Mouse (Mus musculus): Measurements from ENCODE around the gene Gm20388. TPM values are rescaled to one million over a fixed set of nuclear protein-coding genes. Genes with fewer than 3 reads are reported as not detected.

The Gm20388 gene
- polyA plus RNA-seq, 1 experiment: 0.36 TPM

DNA sequence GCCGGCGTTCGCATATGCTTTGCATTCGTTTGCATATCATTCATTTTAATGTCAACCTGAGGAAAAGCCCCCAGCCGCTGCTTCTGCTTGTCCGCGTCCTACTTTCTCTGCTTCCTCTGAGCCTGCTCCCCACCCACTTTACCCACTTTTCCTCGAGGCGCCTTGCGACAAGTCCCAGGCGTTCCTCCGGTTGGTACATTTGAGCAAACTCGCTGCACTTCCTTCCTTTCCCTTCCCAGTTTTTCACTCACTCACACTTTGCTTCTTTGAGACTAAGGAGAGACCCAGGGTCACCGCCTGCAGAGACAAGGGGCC, 2768.2 kb downstream of the Gm20388 start:
- Histone ChIP-seq H3K36me3 (ENCODE audit: control insufficient read depth) (peaks cover 27% of the 10 kb centered on the region), H3K27me3 (ENCODE audit: control insufficient read depth) (peaks cover 76% of the 10 kb centered on the region), H3K9me3 (ENCODE audit: control insufficient read depth, low read length) (no peaks in the 10 kb centered on the region), H3K4me1 (ENCODE audit: control insufficient read depth) (peaks cover 88% of the 10 kb centered on the region), H3K4me3 (replicated peaks) (peak overlapping the region; percentile 78)
- TF ChIP-seq GATA1 (IDR thresholded peaks at IDR 0.05; ENCODE audit: low read length) (no peak), TAL1 (IDR thresholded peaks at IDR 0.05; ENCODE audit: low read length) (no peak)

DNA sequence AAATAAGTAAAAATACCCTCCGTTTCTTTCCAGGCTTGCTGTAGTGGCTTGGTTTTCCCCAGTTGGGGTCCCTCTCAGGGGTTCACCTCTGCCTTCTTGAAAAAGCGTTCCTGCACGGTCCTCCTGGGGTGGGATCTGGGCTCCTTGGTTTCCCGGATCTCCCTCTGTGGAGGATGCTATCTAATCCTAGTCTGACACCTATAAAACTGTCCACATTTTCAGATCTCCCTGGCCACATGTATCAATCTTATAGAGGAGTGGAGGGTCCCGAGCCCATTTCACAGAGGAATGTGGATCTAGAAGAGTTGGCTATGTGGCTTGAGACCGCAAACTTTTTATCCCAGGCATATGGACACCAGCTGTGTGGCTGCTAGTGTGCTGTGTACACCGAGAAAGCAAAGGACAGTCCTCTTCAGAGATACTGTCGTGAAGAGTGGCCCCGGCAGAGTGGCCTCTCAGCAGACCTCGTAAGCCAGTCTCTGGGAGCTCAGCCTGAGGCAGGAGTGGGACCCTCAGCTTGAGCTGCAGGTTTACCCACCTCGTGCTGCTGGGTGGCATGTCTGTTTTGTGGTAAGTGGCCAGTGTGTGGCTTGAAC, 2768.8 kb downstream of the Gm20388 start:
- Histone ChIP-seq H3K27me3 (ENCODE audit: control insufficient read depth) (peaks cover 76% of the 10 kb centered on the region), H3K4me3 (replicated peaks) (peak overlapping the region; percentile 78), H3K36me3 (ENCODE audit: control insufficient read depth) (peaks cover 24% of the 10 kb centered on the region), H3K4me1 (ENCODE audit: control insufficient read depth) (peaks cover 89% of the 10 kb centered on the region), H3K9me3 (ENCODE audit: control insufficient read depth, low read length) (no peaks in the 10 kb centered on the region)
- TF ChIP-seq GATA1 (IDR thresholded peaks at IDR 0.05; ENCODE audit: low read length) (no peak), TAL1 (IDR thresholded peaks at IDR 0.05; ENCODE audit: low read length) (no peak)

DNA sequence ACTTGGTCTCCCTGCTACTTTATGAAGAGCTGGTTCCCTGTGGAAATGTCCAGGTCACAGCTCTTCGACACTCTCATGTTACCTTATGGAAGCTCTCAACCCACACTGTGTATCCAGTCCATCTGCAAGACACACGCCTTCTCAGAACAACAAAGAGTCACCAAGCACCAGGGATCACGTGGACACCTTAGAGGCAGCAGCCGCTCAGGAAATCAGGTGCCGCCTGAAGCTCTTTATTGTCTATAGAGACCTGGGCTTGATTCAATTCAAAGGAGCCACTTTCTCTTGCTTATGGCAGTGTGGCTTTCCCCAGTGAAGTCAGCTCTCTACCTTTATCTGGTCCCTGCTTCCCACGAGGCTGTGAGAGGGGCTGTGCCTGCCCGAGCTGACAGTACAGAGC, 2769.5 kb downstream of the Gm20388 start:
- Histone ChIP-seq H3K4me3 (replicated peaks) (no peak overlapping the region), H3K9me3 (ENCODE audit: control insufficient read depth, low read length) (no peaks in the 10 kb centered on the region), H3K4me1 (ENCODE audit: control insufficient read depth) (peaks cover 90% of the 10 kb centered on the region), H3K27me3 (ENCODE audit: control insufficient read depth) (peaks cover 76% of the 10 kb centered on the region), H3K36me3 (ENCODE audit: control insufficient read depth) (peaks cover 24% of the 10 kb centered on the region)
- TF ChIP-seq TAL1 (IDR thresholded peaks at IDR 0.05; ENCODE audit: low read length): no peak
- TF ChIP-seq GATA1 (IDR thresholded peaks at IDR 0.05; ENCODE audit: low read length): no peak

DNA sequence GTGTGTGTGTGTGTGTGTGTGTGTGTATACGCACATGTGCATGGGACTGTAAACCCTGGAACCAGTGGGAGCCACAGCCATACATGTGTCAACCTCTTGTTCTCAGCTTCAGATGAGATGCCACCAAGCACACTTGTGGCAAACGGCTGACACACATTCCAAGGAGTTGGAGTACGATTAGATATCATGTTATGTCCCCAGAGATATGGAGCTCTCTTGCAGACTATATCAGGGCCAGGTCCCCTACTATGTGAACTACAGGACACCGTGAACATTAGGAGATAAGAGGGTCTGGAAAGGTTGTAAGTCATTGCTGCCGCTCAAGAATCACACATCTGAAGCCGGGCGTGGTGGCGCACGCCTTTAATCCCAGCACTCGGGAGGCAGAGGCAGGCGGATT, 2772.2 kb downstream of the Gm20388 start:
- TF ChIP-seq TAL1 (IDR thresholded peaks at IDR 0.05; ENCODE audit: low read length): peak; percentile 34; the same call in 2 of the 3 replicates
- peak; percentile 41; the same call in 1 of the 2 replicates for TF ChIP-seq GATA1 (IDR thresholded peaks at IDR 0.05; ENCODE audit: low read length)
- Histone ChIP-seq H3K4me3 (replicated peaks) (no peak overlapping the region), H3K36me3 (ENCODE audit: control insufficient read depth) (peaks cover 28% of the 10 kb centered on the region), H3K9me3 (ENCODE audit: control insufficient read depth, low read length) (no peaks in the 10 kb centered on the region), H3K27me3 (ENCODE audit: control insufficient read depth) (peaks cover 50% of the 10 kb centered on the region), H3K4me1 (ENCODE audit: control insufficient read depth) (peaks cover 90% of the 10 kb centered on the region)

DNA sequence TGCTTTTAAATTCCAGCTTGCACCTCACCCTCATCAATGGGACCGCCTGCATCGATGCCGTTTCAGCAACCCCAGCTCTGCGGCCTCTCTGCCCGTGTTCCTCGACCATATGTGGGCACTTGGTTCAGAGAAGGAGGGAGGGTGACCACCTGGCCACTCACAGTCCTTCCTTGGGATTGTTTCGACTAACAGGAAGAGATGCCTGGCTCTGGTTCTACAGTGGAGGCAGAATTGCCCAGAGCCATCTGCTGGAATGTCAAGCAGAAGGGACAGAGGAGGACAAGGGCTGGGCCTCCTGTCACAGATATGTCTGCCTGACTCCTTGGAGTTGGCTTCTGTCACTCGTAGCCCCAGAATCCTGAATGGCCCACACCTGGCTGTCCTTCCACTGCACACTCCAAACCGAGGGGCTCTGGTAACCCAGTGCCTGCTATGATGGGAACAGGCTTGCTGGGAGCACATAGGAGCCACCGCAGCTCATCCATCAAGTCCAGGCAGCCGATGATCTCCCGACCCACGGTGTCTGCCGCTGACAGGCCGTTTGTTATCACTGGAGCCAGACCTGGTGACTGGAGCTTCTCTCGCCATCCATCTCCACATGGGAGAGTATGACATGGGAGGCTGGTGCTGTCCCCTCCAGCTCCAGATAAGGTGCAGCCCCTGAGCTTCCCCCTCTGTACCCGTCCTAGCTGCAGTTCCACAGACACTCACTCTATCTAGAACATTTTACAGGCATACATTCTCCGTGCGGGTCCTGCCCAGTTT, 2774.6 kb downstream of the Gm20388 start:
- H3K36me3 ChIP-seq (ENCODE audit: control insufficient read depth): peaks cover 46% of the 10 kb centered on the region
- H3K9me3 ChIP-seq (ENCODE audit: control insufficient read depth, low read length): no peaks in the 10 kb centered on the region
- peaks cover 28% of the 10 kb centered on the region for H3K27me3 ChIP-seq (ENCODE audit: control insufficient read depth)
- peak overlapping the region; percentile 38 for H3K4me3 ChIP-seq (replicated peaks)
- H3K4me1 ChIP-seq (ENCODE audit: control insufficient read depth): peaks cover 88% of the 10 kb centered on the region
- peak; percentile 91 for TF ChIP-seq GATA1 (IDR thresholded peaks at IDR 0.05; ENCODE audit: low read length)
- peak; percentile 92 for TF ChIP-seq TAL1 (IDR thresholded peaks at IDR 0.05; ENCODE audit: low read length)

DNA sequence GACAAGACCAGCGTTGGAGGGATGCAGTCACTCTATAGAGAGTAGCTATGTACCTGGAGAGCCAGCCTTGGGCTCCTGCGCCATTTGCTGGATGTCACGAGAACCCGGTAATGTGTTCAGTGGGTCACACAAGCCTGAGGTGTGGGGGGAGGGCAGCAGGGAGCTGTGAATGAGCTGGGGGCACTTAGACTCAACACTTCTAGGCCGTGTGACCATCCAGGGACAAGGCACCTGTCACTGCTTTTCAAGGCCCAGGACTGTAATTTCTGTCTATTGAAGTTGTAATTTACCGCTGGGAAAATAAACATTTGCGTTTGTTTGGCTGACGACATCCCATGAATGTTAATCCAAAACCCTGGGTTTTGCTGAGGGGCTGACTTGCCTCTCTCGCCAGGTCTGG, 2776.2 kb downstream of the Gm20388 start:
- TF ChIP-seq GATA1 (IDR thresholded peaks at IDR 0.05; ENCODE audit: low read length) (no peak), TAL1 (IDR thresholded peaks at IDR 0.05; ENCODE audit: low read length) (no peak)

DNA sequence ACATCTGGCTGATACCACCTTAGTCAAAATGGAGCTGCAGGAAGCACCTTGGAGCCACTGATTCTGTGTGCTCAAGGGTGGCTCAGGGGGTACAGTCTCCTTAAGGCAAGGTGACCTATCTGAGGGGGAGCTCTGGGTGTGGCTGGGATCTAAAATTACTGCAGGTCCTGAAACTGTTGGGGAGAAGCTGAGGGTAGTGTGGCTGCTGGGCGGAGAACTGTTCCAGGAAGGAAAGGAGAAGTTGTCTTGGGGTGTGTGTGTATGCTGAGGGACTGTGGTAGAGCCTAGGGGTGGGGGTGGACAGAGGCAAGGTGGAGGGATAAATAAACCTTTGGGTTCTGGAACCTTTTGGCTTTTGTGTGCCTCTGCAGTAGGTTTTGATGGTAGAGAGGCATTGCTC, 2778.7 kb downstream of the Gm20388 start:
- Histone ChIP-seq H3K4me1 (ENCODE audit: control insufficient read depth) (peaks cover 97% of the 10 kb centered on the region), H3K36me3 (ENCODE audit: control insufficient read depth) (peaks cover 82% of the 10 kb centered on the region), H3K4me3 (replicated peaks) (no peak overlapping the region), H3K27me3 (ENCODE audit: control insufficient read depth) (peaks cover 16% of the 10 kb centered on the region; the same call in 1 of the 2 replicates), H3K9me3 (ENCODE audit: control insufficient read depth, low read length) (no peaks in the 10 kb centered on the region)
- no peak for TF ChIP-seq GATA1 (IDR thresholded peaks at IDR 0.05; ENCODE audit: low read length)
- TF ChIP-seq TAL1 (IDR thresholded peaks at IDR 0.05; ENCODE audit: low read length): no peak

More for the DNA sequence above, 2776.2 kb downstream of the Gm20388 start:
- H3K4me1 ChIP-seq (ENCODE audit: control insufficient read depth): peaks cover 91% of the 10 kb centered on the region
- peaks cover 23% of the 10 kb centered on the region for H3K27me3 ChIP-seq (ENCODE audit: control insufficient read depth)
- peaks cover 62% of the 10 kb centered on the region for H3K36me3 ChIP-seq (ENCODE audit: control insufficient read depth)
- H3K4me3 ChIP-seq (replicated peaks): no peak overlapping the region
- H3K9me3 ChIP-seq (ENCODE audit: control insufficient read depth, low read length): no peaks in the 10 kb centered on the region

DNA sequence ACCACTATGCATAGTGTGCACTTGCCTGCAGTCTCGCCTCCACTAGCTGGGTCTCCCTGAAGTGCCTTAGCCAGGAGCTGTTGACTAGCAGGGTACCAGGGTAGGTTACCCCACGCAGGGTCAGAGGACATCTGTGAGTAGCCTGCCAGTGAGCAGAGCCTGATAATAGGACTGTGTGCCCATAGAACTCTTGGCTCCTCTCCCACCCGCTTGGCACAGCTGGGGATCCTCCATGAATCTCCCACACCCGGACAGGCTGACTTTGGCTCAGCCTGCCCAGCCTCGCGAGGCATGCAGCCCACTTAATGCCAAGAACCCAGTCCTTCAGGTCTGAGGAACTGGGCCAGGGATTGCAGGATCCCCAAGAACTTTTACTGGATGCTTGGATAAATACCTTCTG, 2780.4 kb downstream of the Gm20388 start:
- TF ChIP-seq GATA1 (IDR thresholded peaks at IDR 0.05; ENCODE audit: low read length): no peak
- no peak for TF ChIP-seq TAL1 (IDR thresholded peaks at IDR 0.05; ENCODE audit: low read length)
- H3K4me3 ChIP-seq (replicated peaks): no peak overlapping the region
- H3K27me3 ChIP-seq (ENCODE audit: control insufficient read depth): peaks cover 16% of the 10 kb centered on the region; the same call in 1 of the 2 replicates
- no peaks in the 10 kb centered on the region for H3K9me3 ChIP-seq (ENCODE audit: control insufficient read depth, low read length)
- peaks cover 84% of the 10 kb centered on the region for H3K36me3 ChIP-seq (ENCODE audit: control insufficient read depth)
- peaks cover 97% of the 10 kb centered on the region for H3K4me1 ChIP-seq (ENCODE audit: control insufficient read depth)

DNA sequence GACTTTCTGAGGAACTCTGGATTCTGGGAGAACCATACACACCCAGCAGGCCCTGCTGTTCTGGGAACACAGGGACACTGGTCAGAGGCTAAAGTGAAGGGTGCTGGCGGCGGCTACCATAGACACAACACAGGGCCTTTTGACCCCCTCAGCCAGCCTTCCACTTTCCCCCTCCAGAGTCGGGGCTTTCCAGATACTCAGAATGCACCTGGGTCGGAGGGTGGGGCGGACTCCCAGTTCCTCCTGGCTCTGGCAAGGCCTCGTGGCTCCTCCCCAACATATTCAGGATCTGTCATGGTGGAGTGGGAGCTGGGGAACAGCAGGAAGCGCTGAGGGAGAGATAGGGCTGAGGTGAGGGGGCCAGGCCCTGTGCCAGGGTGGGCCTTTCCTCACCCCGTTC, 2781.5 kb downstream of the Gm20388 start:
- peaks cover 79% of the 10 kb centered on the region for H3K36me3 ChIP-seq (ENCODE audit: control insufficient read depth)
- peaks cover 16% of the 10 kb centered on the region; the same call in 1 of the 2 replicates for H3K27me3 ChIP-seq (ENCODE audit: control insufficient read depth)
- TF ChIP-seq TAL1 (IDR thresholded peaks at IDR 0.05; ENCODE audit: low read length) (no peak), GATA1 (IDR thresholded peaks at IDR 0.05; ENCODE audit: low read length) (no peak)
- no peak overlapping the region for H3K4me3 ChIP-seq (replicated peaks)
- H3K4me1 ChIP-seq (ENCODE audit: control insufficient read depth): peaks cover 97% of the 10 kb centered on the region
- H3K9me3 ChIP-seq (ENCODE audit: control insufficient read depth, low read length): no peaks in the 10 kb centered on the region

Data from erythroblast, embryonic 14.5 days (primary cell).